Mouse (Mus musculus): ENCODE measurements at regions not wholly inside any gene's neighbourhood (a gene's known extent, or its start where the extent isn't known, plus 50 kb on each side); places are given as distances from the start of the nearest gene placed in this dataset.

- no peak for DNase-seq
Measured at GRCm38 (mm10) chr11:45545896-45546626, 305.8 kb upstream of the Clint1 start.

GRCm38 (mm10) chr11:45546861-45547260, 305.0 kb upstream of the Clint1 start:
- DNase-seq: no peak

- no peak for DNase-seq
Measured at GRCm38 (mm10) chr11:45550376-45550775, 301.5 kb upstream of the Clint1 start.

GRCm38 (mm10) chr11:45577469-45578154, 274.2 kb upstream of the Clint1 start:
- DNase-seq: no peak

GRCm38 (mm10) chr11:45592335-45592734, 259.5 kb upstream of the Clint1 start:
- no peak for DNase-seq

GRCm38 (mm10) chr11:45592890-45593642, 258.8 kb upstream of the Clint1 start:
- no peak for DNase-seq

- no peak for DNase-seq
Measured at GRCm38 (mm10) chr11:45595372-45595771, 256.5 kb upstream of the Clint1 start.

GRCm38 (mm10) chr11:45621824-45622223, 230.0 kb upstream of the Clint1 start:
- DNase-seq: no peak

GRCm38 (mm10) chr11:45622701-45623100, 229.2 kb upstream of the Clint1 start:
- DNase-seq: no peak

- DNase-seq: no peak
Measured at GRCm38 (mm10) chr11:45624233-45624632, 227.6 kb upstream of the Clint1 start.

GRCm38 (mm10) chr11:45629250-45629649, 222.6 kb upstream of the Clint1 start:
- DNase-seq: no peak

- DNase-seq: no peak
Measured at GRCm38 (mm10) chr11:45634535-45635235, 217.2 kb upstream of the Clint1 start.

GRCm38 (mm10) chr11:45635896-45636295, 216.0 kb upstream of the Clint1 start:
- DNase-seq: no peak

- DNase-seq: no peak
Measured at GRCm38 (mm10) chr11:45639236-45639635, 212.6 kb upstream of the Clint1 start.

- peak; percentile 26 for DNase-seq
Measured at GRCm38 (mm10) chr11:45642142-45642756, 209.6 kb upstream of the Clint1 start.

GRCm38 (mm10) chr11:45643629-45644325, 208.1 kb upstream of the Clint1 start:
- no peak for DNase-seq

GRCm38 (mm10) chr11:45645815-45646214, 206.0 kb upstream of the Clint1 start:
- DNase-seq: no peak

- DNase-seq: no peak
Measured at GRCm38 (mm10) chr11:45647888-45648287, 204.0 kb upstream of the Clint1 start.

GRCm38 (mm10) chr11:45656260-45656659, 195.6 kb upstream of the Clint1 start:
- DNase-seq: no peak

GRCm38 (mm10) chr11:45670156-45670830, 181.6 kb upstream of the Clint1 start:
- DNase-seq: no peak

GRCm38 (mm10) chr11:45678666-45679292, 173.1 kb upstream of the Clint1 start:
- peak; percentile 52 for DNase-seq
